Mouse (Mus musculus) stomach, embryonic 15.5 days (tissue): ENCODE results near the gene Supt3. TPM values are rescaled to one million over a fixed set of nuclear protein-coding genes. Genes with fewer than 3 reads are reported as not detected.

Experiments
- ATAC-seq: fragments of 200-750 bp; cut with Nextera tagmentation; 2 replicates; pipeline ENCODE4 v1.8.0; 2017; ENCODE audit warnings: low read depth, moderate number of reproducible peaks, moderate TSS enrichment; ENCODE audit not compliant: insufficient read depth, low FRiP score
- H3K27ac ChIP-seq: fragments of 300-500 bp; sonication (generic); 2 replicates; pipeline ENCODE4 v1.5.1; 2015; ENCODE audit warnings: mild to moderate bottlenecking, inconsistent platforms
- H3K27me3 ChIP-seq: fragments of 300-500 bp; sonication (generic); replicated peaks from 2 replicates; pipeline ENCODE4 v1.6.1; 2015; ENCODE audit warnings: inconsistent platforms
- H3K36me3 ChIP-seq: fragments of 300-500 bp; sonication (generic); 2 replicates; pipeline ENCODE4 v1.6.1; 2015; ENCODE audit warnings: inconsistent platforms
- H3K4me1 ChIP-seq: fragments of 300-500 bp; sonication (generic); 2 replicates; pipeline ENCODE4 v1.6.1; 2015; ENCODE audit warnings: inconsistent platforms
- H3K4me2 ChIP-seq: fragments of 300-500 bp; sonication (generic); 2 replicates; pipeline ENCODE4 v1.6.1; 2015; ENCODE audit warnings: mild to moderate bottlenecking, inconsistent platforms
- H3K4me3 ChIP-seq: fragments of 300-500 bp; sonication (generic); replicated peaks from 2 replicates; pipeline ENCODE4 v1.5.1; 2015; ENCODE audit warnings: inconsistent platforms
- H3K9ac ChIP-seq: fragments of 300-500 bp; sonication (generic); 2 replicates; pipeline ENCODE4 v1.6.1; 2015; ENCODE audit warnings: inconsistent platforms
- H3K9me3 ChIP-seq: fragments of 300-500 bp; sonication (generic); 2 replicates; pipeline ENCODE4 v1.6.1; 2016; ENCODE audit warnings: inconsistent platforms
- WGBS: fragments of 180-500 bp; shearing (Covaris S2); methylation state at CpG from one replicate; pipeline ENCODE4 v1.1.7; 2015; 5-methylcytosine and 5-hydroxymethylcytosine counted together
- polyA plus RNA-seq: library from polyadenylated mRNA; unstranded; fragments of >200 nt; fragmentation: Nextera tagmentation; extraction: Ambion mirVana; gene quantifications from 2 replicates; pipeline ENCODE4 v1.2.1, GENCODE M21; 2015

Supt3 gene
- polyA plus RNA-seq, 1 experiment from 2014 or later, result 20.2 TPM

DNA sequence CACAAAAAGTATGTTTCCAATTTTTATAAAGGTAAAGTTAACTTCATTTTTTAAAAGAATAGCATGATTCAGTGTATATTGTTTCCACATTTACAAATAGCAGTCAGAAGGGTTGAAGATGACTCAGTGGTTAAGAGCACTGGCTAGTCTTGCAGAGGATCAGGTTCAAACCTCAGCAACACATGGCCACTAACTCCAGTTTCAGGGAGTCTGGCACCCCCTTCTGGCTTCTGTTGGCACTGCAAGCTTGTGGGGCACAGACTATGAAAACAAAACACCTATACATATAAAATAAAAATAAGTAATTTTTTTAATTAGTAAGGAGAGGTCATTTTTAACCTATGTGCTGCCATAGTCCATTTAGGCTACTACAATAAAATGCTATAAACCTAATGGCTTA lies 268.9 kb downstream of the Supt3 start:
- Histone ChIP-seq H3K27ac (no peak overlapping the region), H3K36me3 (no peaks in the 10 kb centered on the region), H3K9me3 (no peaks in the 10 kb centered on the region), H3K9ac (no peak overlapping the region), H3K4me2 (no peak overlapping the region), H3K4me1 (no peaks in the 10 kb centered on the region), H3K4me3 (no peak overlapping the region), H3K27me3 (no peaks in the 10 kb centered on the region)
- no peak for ATAC-seq

- Histone ChIP-seq H3K27me3 (no peaks in the 10 kb centered on the region), H3K36me3 (no peaks in the 10 kb centered on the region), H3K27ac (no peak overlapping the region), H3K4me2 (no peak overlapping the region), H3K4me3 (no peak overlapping the region), H3K9me3 (no peaks in the 10 kb centered on the region), H3K9ac (no peak overlapping the region), H3K4me1 (no peaks in the 10 kb centered on the region)
- WGBS, result 88% methylated on average over 3 of the region's 3 CpGs
- ATAC-seq, result no peak
Observed at GRCm38 (mm10) chr17:45046583-45046982, 269.6 kb downstream of the Supt3 start.

DNA sequence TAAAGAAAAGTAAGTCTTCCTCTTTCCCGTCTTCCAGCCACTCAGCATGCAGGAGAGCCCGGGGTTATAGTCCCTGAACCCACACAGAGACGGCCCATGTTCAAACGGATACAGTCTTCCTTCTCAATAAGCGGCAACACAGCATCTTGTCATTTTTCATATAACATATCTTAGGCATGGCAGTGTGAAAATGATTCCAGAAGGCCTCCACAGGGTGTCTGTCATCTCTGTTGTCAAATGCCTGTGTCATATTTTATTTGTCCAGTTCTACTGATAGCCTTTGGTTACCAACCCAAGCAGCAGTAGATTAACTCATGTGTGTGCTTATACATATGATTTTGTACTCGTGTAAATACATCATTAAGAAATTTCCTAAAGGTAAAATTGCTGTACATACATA lies 270.3 kb downstream of the Supt3 start:
- H3K9me3 ChIP-seq, result no peaks in the 10 kb centered on the region
- H3K4me3 ChIP-seq, result no peak overlapping the region
- 90% methylated on average over 6 of the region's 6 CpGs for WGBS
- no peak overlapping the region for H3K4me2 ChIP-seq
- H3K9ac ChIP-seq, result no peak overlapping the region
- H3K27me3 ChIP-seq, result no peaks in the 10 kb centered on the region
- H3K36me3 ChIP-seq, result no peaks in the 10 kb centered on the region
- no peaks in the 10 kb centered on the region for H3K4me1 ChIP-seq
- no peak overlapping the region for H3K27ac ChIP-seq
- ATAC-seq, result no peak

- no peak overlapping the region for H3K9ac ChIP-seq
- H3K36me3 ChIP-seq, result no peaks in the 10 kb centered on the region
- H3K27ac ChIP-seq, result no peak overlapping the region
- ATAC-seq, result no peak
- H3K4me1 ChIP-seq, result no peaks in the 10 kb centered on the region
- 80% methylated on average over 3 of the region's 3 CpGs for WGBS
- no peak overlapping the region for H3K4me2 ChIP-seq
- H3K9me3 ChIP-seq, result no peaks in the 10 kb centered on the region
- no peak overlapping the region for H3K4me3 ChIP-seq
- H3K27me3 ChIP-seq, result no peaks in the 10 kb centered on the region
Observed at GRCm38 (mm10) chr17:45051971-45052370, 275.0 kb downstream of the Supt3 start.

DNA sequence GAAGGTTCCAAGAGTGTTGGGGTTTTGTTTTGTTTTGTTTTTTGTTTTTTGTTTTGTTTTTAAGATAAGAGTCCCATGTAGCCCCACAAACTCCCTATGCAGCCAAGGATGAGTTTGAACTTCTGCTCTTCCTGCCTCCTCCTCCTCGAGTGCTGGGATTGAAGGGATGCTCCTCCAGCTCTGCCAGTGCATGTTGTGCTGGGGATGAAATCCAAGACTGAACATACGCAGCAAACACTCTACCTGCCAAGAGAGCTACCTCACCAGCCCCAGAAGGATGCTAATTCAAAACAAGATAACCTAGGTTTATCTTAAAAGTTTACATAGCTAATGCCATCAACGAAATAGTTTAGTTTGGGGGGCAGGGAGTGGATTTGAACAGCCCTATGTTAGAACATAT lies 276.4 kb downstream of the Supt3 start:
- no peak overlapping the region for H3K4me2 ChIP-seq
- H3K9me3 ChIP-seq, result no peaks in the 10 kb centered on the region
- no peaks in the 10 kb centered on the region for H3K27me3 ChIP-seq
- WGBS, result 66% methylated on average over 3 of the region's 3 CpGs
- no peaks in the 10 kb centered on the region for H3K4me1 ChIP-seq
- no peak overlapping the region for H3K27ac ChIP-seq
- no peak overlapping the region for H3K9ac ChIP-seq
- no peaks in the 10 kb centered on the region for H3K36me3 ChIP-seq
- no peak overlapping the region for H3K4me3 ChIP-seq
- ATAC-seq, result no peak

- no peaks in the 10 kb centered on the region for H3K9me3 ChIP-seq
- H3K9ac ChIP-seq, result no peak overlapping the region
- no peak overlapping the region for H3K4me2 ChIP-seq
- H3K27me3 ChIP-seq, result no peaks in the 10 kb centered on the region
- H3K4me1 ChIP-seq, result no peaks in the 10 kb centered on the region
- H3K27ac ChIP-seq, result no peak overlapping the region
- ATAC-seq, result no peak
- WGBS, result 45% methylated on average over 4 of the region's 4 CpGs
- H3K4me3 ChIP-seq, result no peak overlapping the region
- no peaks in the 10 kb centered on the region for H3K36me3 ChIP-seq
Observed at GRCm38 (mm10) chr17:45054526-45054925, 277.6 kb downstream of the Supt3 start.

DNA sequence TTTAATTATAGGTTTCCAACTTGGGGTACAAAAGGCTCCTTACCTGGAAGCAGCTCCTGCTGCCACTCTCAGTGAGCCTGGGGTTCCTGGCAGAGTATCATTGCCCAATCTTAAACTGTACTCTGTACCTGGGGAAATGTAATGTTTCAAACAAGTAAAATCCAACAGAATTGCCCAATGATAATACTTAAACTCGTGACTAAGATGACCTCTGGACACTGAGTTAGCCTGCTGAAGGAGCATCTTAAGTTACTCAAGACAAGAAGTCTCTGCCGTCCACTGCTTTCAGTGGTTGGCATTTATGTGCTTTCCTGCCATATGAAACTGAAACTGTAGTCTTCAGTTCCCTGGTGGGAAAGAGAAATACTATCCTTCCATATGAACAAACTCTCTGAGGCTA lies 279.9 kb downstream of the Supt3 start:
- no peak overlapping the region for H3K4me3 ChIP-seq

DNA sequence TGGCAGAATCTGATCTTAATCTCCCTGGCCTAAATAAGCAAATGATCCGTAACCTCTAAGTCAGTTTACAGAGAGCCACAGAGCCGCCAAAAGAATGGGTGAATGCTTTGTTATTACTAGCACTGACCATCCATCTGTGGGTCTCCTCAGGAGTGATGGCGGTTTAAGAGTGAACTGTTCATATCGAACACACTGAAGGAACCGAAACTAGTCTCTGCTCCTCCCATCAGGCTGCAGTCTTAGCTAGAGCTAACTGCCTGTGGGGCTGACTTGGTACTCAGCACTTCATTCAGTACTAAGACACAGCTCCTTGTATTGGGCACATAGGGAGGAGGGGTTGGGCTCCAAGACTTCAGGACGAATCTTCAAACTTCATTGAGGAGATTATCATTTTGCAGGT lies 280.8 kb downstream of the Supt3 start:
- Histone ChIP-seq H3K4me2 (no peak overlapping the region), H3K9ac (no peak overlapping the region), H3K9me3 (no peaks in the 10 kb centered on the region), H3K4me1 (no peaks in the 10 kb centered on the region), H3K36me3 (no peaks in the 10 kb centered on the region), H3K27ac (no peak overlapping the region), H3K27me3 (no peaks in the 10 kb centered on the region), H3K4me3 (no peak overlapping the region)
- WGBS, result 79% methylated on average over 6 of the region's 6 CpGs
- ATAC-seq, result no peak

More for the DNA sequence above, 279.9 kb downstream of the Supt3 start:
- H3K27me3 ChIP-seq, result no peaks in the 10 kb centered on the region
- 75% methylated on average over 2 of the region's 2 CpGs for WGBS
- H3K9me3 ChIP-seq, result no peaks in the 10 kb centered on the region
- ATAC-seq, result no peak
- H3K36me3 ChIP-seq, result no peaks in the 10 kb centered on the region
- H3K9ac ChIP-seq, result no peak overlapping the region
- H3K4me1 ChIP-seq, result no peaks in the 10 kb centered on the region
- no peak overlapping the region for H3K4me2 ChIP-seq
- H3K27ac ChIP-seq, result no peak overlapping the region

GRCm38 (mm10) chr17:45058566-45059363 lies 281.8 kb downstream of the Supt3 start:
- ATAC-seq, result no peak
- no peaks in the 10 kb centered on the region for H3K27me3 ChIP-seq
- no peak overlapping the region for H3K4me2 ChIP-seq
- no peak overlapping the region for H3K27ac ChIP-seq
- H3K9me3 ChIP-seq, result no peaks in the 10 kb centered on the region
- H3K36me3 ChIP-seq, result no peaks in the 10 kb centered on the region
- H3K4me3 ChIP-seq, result no peak overlapping the region
- H3K4me1 ChIP-seq, result no peaks in the 10 kb centered on the region
- H3K9ac ChIP-seq, result no peak overlapping the region
- 69% methylated on average over 6 of the region's 6 CpGs for WGBS

GRCm38 (mm10) chr17:45063776-45064175 lies 286.8 kb downstream of the Supt3 start:
- no peaks in the 10 kb centered on the region for H3K36me3 ChIP-seq
- H3K27ac ChIP-seq, result no peak overlapping the region
- no peaks in the 10 kb centered on the region for H3K9me3 ChIP-seq
- no peaks in the 10 kb centered on the region for H3K27me3 ChIP-seq
- no peak overlapping the region for H3K4me2 ChIP-seq
- no peak for ATAC-seq
- WGBS, result 67% methylated on average over 5 of the region's 5 CpGs
- no peak overlapping the region for H3K9ac ChIP-seq
- H3K4me1 ChIP-seq, result peaks cover 5% of the 10 kb centered on the region; the same call in 1 of the 2 replicates
- H3K4me3 ChIP-seq, result no peak overlapping the region

DNA sequence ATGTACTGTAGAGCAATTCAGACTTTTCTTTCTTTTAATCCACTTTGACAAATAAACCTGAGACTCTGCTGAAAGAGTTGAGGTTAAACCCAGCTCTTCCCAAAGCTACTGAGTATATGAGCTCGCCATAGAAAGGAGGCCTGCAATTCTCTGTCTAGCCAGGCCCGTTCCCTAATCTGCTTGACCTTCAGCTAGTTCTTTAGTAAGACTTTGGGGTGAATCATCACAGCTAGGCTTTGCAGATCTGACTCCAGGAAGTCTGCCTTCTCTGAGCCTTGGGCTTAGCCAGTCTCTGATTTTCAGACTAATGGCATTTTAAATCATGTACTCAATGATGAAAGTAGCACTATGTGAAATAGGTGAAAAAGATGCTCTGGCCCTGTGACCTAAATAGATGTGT lies 288.5 kb downstream of the Supt3 start:
- H3K4me3 ChIP-seq, result no peak overlapping the region
- no peak overlapping the region for H3K9ac ChIP-seq
- ATAC-seq, result peak; percentile 22; the same call in 1 of the 2 replicates
- H3K36me3 ChIP-seq, result no peaks in the 10 kb centered on the region
- no peak overlapping the region for H3K27ac ChIP-seq
- H3K4me1 ChIP-seq, result peaks cover 5% of the 10 kb centered on the region; the same call in 1 of the 2 replicates
- 60% methylated on average over 2 of the region's 2 CpGs for WGBS
- H3K27me3 ChIP-seq, result no peaks in the 10 kb centered on the region
- H3K4me2 ChIP-seq, result no peak overlapping the region
- no peaks in the 10 kb centered on the region for H3K9me3 ChIP-seq

DNA sequence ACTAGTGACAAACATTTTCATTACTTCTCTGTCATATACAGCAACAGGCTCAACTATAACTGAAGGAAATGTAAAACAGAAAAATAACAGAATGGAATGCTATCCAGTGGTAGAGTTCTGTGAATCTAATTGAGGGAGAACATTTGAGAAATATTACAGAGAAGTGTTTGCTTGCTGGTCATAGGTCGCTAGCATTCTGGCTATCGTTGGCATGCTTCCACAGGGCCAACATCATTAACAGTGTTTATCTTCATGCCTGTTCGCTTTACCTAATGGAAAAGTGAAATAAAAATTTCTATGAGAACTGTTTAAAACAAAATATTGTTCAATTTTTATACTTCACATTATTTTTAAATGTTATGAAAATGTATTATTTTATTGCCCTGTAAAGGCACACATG lies 290.5 kb downstream of the Supt3 start:
- Histone ChIP-seq H3K9me3 (no peaks in the 10 kb centered on the region), H3K4me1 (peaks cover 5% of the 10 kb centered on the region; the same call in 1 of the 2 replicates), H3K4me2 (no peak overlapping the region), H3K27ac (no peak overlapping the region), H3K4me3 (no peak overlapping the region), H3K36me3 (no peaks in the 10 kb centered on the region), H3K9ac (no peak overlapping the region), H3K27me3 (no peaks in the 10 kb centered on the region)
- 78% methylated on average over 3 of the region's 3 CpGs for whole genome bisulfite sequencing
- no peak for ATAC-seq

- Histone ChIP-seq H3K36me3 (no peaks in the 10 kb centered on the region), H3K4me2 (no peak overlapping the region), H3K9me3 (no peaks in the 10 kb centered on the region), H3K27ac (no peak overlapping the region), H3K27me3 (no peaks in the 10 kb centered on the region), H3K4me1 (peaks cover 5% of the 10 kb centered on the region; the same call in 1 of the 2 replicates), H3K4me3 (no peak overlapping the region), H3K9ac (no peak overlapping the region)
- WGBS, result 68% methylated on average over 7 of the region's 7 CpGs
- no peak for ATAC-seq
Observed at GRCm38 (mm10) chr17:45068321-45068720, 291.4 kb downstream of the Supt3 start.
